In genomic region chr8:66441123-66441522, GRCm38 (mm10) we compare ENCODE assay signal across 10 mouse cellular contexts. TPM values are rescaled to one million over a fixed set of nuclear protein-coding genes. Genes with fewer than 3 reads are reported as not detected.
A peak's percentile ranks its signal among the peaks of the same experiment; 100 is the strongest.
DNase-seq lines count a peak whose midpoint lies in the region; ATAC-seq lines count a peak whose summit lies in the region.
"Had no signal": no experiment of that assay in that cellular context is flagged by ENCODE, and none has a peak within 500 bp of the region (broad histone marks: within the 10 kb centered on the region; RNA-seq: fewer than 3 reads in every experiment).

No protein-coding gene starts in this region.

- H3K4me2 ChIP-seq in neural tube, embryonic 12.5 days (replicated peaks) = no peak overlapping the region
- no peak overlapping the region for H3K4me2 ChIP-seq in kidney, embryonic 15.5 days

- no peak overlapping the region for H3K27ac ChIP-seq in neural tube, embryonic 12.5 days
- H3K27ac ChIP-seq in macrophage = 0 out of 2 replicates have a peak overlapping the region, but pooled peaks have one; percentile 76
- no peak overlapping the region for H3K27ac ChIP-seq in kidney, embryonic 15.5 days
- H3K27ac ChIP-seq: heart, embryonic 10.5 days had no signal

- 28% methylated on average over 1 of the region's 1 CpGs for WGBS in neural tube, embryonic 12.5 days
- WGBS in macrophage (ENCODE audit: missing documents) = 8% methylated on average over 1 of the region's 1 CpGs
- WGBS in kidney, embryonic 15.5 days = 22% methylated on average over 1 of the region's 1 CpGs

- peak; percentile 74 for ATAC-seq in frontal cortex, adult (ENCODE audit: low TSS enrichment)
- ATAC-seq in neural tube, embryonic 12.5 days (ENCODE audit: low FRiP score, low read depth) = peak; percentile 39; the same call in 1 of the 2 replicates
- no peak for ATAC-seq in kidney, embryonic 15.5 days (replicated peaks; ENCODE audit: low FRiP score)

- H3K4me1 ChIP-seq in neural tube, embryonic 12.5 days = no peaks in the 10 kb centered on the region
- H3K4me1 ChIP-seq in kidney, embryonic 15.5 days = no peaks in the 10 kb centered on the region
- H3K4me1 ChIP-seq: heart, embryonic 10.5 days had no signal

- H3K9ac ChIP-seq in neural tube, embryonic 12.5 days = no peak overlapping the region
- H3K9ac ChIP-seq in kidney, embryonic 15.5 days = no peak overlapping the region

- H3K79me2 ChIP-seq in macrophage (ENCODE audit: inconsistent target) = peaks cover 48% of the 10 kb centered on the region; the same call in 1 of the 2 replicates

- no peaks in the 10 kb centered on the region for H3K27me3 ChIP-seq in neural tube, embryonic 12.5 days (replicated peaks)
- H3K27me3 ChIP-seq in kidney, embryonic 15.5 days = no peaks in the 10 kb centered on the region

- H3K4me3 ChIP-seq in neural tube, embryonic 12.5 days = no peak overlapping the region
- no peak overlapping the region for H3K4me3 ChIP-seq in macrophage (ENCODE audit: inconsistent target)
- no peak overlapping the region for H3K4me3 ChIP-seq in kidney, embryonic 15.5 days (replicated peaks)
- H3K4me3 ChIP-seq: heart, embryonic 10.5 days had no signal

- no peaks in the 10 kb centered on the region for H3K9me3 ChIP-seq in neural tube, embryonic 12.5 days
- H3K9me3 ChIP-seq in kidney, embryonic 15.5 days (replicated peaks) = no peaks in the 10 kb centered on the region
- H3K9me3 ChIP-seq: heart, embryonic 10.5 days had no signal

- intact Hi-C loops in left cerebral cortex, postnatal 25 days (cut with DNase I) = loop anchor here (2.0 to 10.0 kb wide), 3 partner anchors 118 to 1416 kb away; partner anchors contain the start of gene March1

- H3K36me3 ChIP-seq in neural tube, embryonic 12.5 days = no peaks in the 10 kb centered on the region
- H3K36me3 ChIP-seq in macrophage (ENCODE audit: inconsistent target) = no peaks in the 10 kb centered on the region
- no peaks in the 10 kb centered on the region for H3K36me3 ChIP-seq in kidney, embryonic 15.5 days
- H3K36me3 ChIP-seq: heart, embryonic 10.5 days had no signal

- DNase-seq in frontal cortex, postnatal 25 days (ENCODE audit: low spot score in 2 of 2) = no peak
- no peak for DNase-seq in neural tube, embryonic 10.5 days (ENCODE audit: extremely low spot score, low spot score)
- DNase-seq in urinary bladder, postnatal 36 days (ENCODE audit: low spot score in 2 of 2) = no peak
- DNase-seq in left cerebral cortex, postnatal 25 days (ENCODE audit: low spot score in 2 of 2) = no peak
- DNase-seq: adrenal gland, postnatal 36 days had no signal

RNA-seq across cellular contexts. Expression of gene Tma16, which starts 45.2 kb away (rescaled TPM):
- polyA plus RNA-seq in neural tube, embryonic 12.5 days (2016; fragmentation: Nextera tagmentation; extraction: Ambion mirVana) = 11.8 and 14.4 TPM in 2 replicates
- 100 to 1,000 TPM in 4 of 26 experiments, 10 to 100 TPM in 22; 15.7 to 153 (median 61.3) TPM for total RNA-seq in macrophage (2018; cell fraction: chromatin; rRNA removed)
- 10 to 100 TPM in 13 of 26 experiments, 1 to 10 TPM in 13; 3.1 to 23.4 (median 10.4) TPM for total RNA-seq in macrophage (2018; cell fraction: cytosol; rRNA removed)
- 100 to 1,000 TPM in 3 of 26 experiments, 10 to 100 TPM in 23; 18.9 to 154 (median 45.2) TPM for total RNA-seq in macrophage (2018; cell fraction: nucleus; rRNA removed)
- polyA plus RNA-seq in macrophage (2018) = 4.4 to 8.5 TPM (median 6.1 TPM) in 3 replicates
- polyA plus RNA-seq in kidney, embryonic 15.5 days (2015; fragmentation: Nextera tagmentation; extraction: Ambion mirVana) = 14.6 and 15.9 TPM in 2 replicates
- 10 to 100 TPM in 1 of 2 experiments, 1 to 10 TPM in 1; 9.2 to 10.5 TPM for total RNA-seq in left cerebral cortex, postnatal 25 days (2021)
